Mouse (Mus musculus) embryo, embryonic 11.5 days (tissue): ENCODE measurements around the gene Mre11a.
"Not testable (repeated sequence)": the region's sequence is repeated elsewhere in the genome, so short reads cannot be mapped to it uniquely, and the experiment has no call there.

Experiments
- DNase-seq: peaks from one replicate; pipeline ENCODE4 v3.0.0-alpha.2; 2012; ENCODE audit warnings: low read depth, low spot score

The Mre11a gene

GRCm38 (mm10) chr9:14868326-14868725, 83.9 kb downstream of the Mre11a start:
- DNase-seq: no peak

- no peak for DNase-seq
Observed at GRCm38 (mm10) chr9:14870377-14870776, 85.9 kb downstream of the Mre11a start.

- no peak for DNase-seq
Observed at GRCm38 (mm10) chr9:14870802-14871201, 86.3 kb downstream of the Mre11a start.

GRCm38 (mm10) chr9:14871536-14871935, 87.1 kb downstream of the Mre11a start:
- no peak for DNase-seq

- DNase-seq: no peak
Observed at GRCm38 (mm10) chr9:14872181-14872930, 87.9 kb downstream of the Mre11a start.

GRCm38 (mm10) chr9:14875743-14876507, 91.5 kb downstream of the Mre11a start:
- DNase-seq: no peak

GRCm38 (mm10) chr9:14876566-14876965, 92.1 kb downstream of the Mre11a start:
- DNase-seq: not testable (repeated sequence)

GRCm38 (mm10) chr9:14884641-14885040, 100.2 kb downstream of the Mre11a start:
- DNase-seq: no peak

- no peak for DNase-seq
Observed at GRCm38 (mm10) chr9:14885151-14885550, 100.7 kb downstream of the Mre11a start.

GRCm38 (mm10) chr9:14885954-14886353, 101.5 kb downstream of the Mre11a start:
- no peak for DNase-seq
